Mouse (Mus musculus) retina, postnatal 7 days (tissue): Measurements from ENCODE around the gene Tnfrsf13c.

Experiments used
- DNase-seq: peaks from one replicate; pipeline ENCODE4 v3.0.0-alpha.2; 2012; ENCODE audit warnings: low read depth, low spot score

The Tnfrsf13c gene

DNA sequence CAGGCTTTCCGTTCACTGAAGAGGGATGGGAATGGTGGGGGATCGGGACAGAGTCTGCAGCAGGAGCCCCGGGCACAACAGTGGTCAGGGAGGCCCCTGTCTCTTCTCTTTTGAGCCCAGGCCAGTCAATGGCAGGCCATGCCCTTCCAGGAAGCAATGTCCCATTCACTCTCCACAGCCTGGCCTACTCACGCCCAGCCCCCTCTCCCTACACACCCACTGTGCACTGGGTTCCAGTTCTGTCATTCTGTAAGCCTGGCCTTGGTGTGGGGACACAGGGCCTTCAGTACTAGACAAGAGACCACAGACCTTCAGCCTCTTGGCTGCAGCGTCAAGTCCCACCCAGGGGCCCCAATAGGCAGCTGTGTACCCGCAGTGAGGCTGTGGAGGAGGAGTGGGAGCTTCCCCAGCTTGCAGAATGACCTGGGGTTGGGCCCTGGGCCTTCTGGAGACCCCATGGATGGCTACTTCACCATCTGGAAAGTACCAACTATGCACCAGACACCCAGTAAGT is 6.0 kb upstream of the Tnfrsf13c start:
- no peak for DNase-seq

DNA sequence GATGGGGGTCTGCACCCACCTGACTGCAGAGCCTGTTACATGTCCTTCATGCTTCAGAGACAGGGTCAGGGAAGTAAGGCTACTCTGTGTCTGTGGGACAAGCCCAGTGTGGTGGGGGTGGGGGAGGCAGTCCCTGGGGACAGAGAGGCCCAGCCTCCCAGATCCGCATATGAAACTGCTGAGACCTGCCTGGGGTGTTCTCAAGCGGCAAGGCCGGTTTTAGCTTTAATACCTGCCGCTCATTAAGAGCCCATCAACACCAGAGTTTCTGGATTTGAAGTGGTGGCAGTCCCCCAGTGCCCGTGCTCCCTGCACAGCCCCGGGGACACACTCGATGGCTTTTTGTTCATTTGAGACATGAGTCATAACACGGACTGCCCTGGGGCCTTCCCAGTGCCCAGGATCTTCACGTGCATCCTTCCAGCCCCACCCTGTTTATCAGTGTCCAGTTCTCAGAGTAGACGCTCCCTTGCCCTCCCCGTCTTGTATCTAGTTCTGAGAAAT is 5.4 kb upstream of the Tnfrsf13c start:
- no peak for DNase-seq

DNA sequence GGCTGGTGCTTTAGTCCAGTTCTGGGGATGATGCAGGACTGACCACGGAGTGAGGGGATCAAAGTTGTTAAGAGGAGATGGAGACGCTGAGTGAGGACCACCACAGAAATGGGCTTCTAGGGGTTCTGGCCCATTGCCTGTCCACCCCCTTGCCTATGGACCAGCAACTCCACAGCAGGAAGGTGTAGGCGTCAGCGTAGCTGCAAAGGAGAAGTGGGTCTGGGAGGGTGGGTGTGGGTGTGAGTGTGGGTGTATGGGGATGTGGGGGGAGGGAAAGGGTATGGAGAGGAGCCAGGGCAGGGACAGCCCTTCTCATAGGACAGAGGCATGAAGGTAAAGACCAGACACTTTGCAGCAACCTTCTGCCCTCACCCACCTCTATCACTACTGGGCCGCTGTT is 1.6 kb upstream of the Tnfrsf13c start:
- no peak for DNase-seq

DNA sequence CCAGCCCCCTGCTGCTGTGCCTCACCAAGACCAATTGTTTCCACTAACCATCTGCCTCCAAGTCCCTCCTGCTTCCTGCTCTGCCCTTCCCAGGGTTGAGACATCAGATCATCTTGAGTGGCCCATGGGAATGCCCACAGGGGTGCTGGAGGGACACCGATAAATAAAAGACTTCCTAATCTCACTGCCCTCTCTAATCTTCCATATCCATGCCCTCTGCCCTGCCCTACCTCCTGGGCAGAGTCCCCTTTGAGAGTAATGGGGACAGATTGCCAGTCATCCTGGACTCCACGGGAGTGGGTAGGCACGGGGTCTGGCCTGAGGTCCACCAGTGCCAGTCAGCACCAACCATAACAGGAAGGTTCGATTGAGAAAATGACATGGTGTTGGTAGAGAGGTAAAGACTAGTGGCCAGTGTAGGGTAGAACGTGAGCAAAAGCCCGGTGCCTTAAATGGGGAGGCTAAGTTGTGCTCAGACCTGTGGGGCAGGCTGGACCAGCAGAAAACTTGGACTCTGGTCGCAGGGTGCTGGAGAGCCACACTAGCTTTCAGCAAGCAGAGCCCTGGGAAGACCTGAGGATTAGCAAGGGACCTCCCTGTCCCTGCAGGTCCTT is 540 bp upstream of the Tnfrsf13c start:
- DNase-seq, result no peak

DNA sequence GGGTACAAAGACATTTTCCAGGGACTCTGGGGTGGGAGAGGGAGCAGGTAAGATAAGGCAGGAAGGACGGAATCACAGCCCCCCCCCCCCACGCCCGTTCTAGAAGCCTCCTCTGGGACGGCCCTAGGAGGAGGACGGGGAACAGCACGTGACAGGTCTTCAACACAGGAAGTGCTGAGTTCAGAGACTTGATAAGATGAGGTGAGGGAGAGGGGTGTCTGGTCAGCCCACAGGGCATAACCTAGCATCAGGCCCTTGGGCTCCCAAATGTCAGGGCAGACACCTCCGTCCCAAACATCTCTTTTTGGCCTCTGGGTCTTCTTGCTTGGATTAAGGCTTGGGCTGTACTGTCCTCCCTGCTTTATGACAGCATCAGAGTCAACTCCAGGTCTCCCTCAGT is 918 bp downstream of the Tnfrsf13c start:
- no peak for DNase-seq

DNA sequence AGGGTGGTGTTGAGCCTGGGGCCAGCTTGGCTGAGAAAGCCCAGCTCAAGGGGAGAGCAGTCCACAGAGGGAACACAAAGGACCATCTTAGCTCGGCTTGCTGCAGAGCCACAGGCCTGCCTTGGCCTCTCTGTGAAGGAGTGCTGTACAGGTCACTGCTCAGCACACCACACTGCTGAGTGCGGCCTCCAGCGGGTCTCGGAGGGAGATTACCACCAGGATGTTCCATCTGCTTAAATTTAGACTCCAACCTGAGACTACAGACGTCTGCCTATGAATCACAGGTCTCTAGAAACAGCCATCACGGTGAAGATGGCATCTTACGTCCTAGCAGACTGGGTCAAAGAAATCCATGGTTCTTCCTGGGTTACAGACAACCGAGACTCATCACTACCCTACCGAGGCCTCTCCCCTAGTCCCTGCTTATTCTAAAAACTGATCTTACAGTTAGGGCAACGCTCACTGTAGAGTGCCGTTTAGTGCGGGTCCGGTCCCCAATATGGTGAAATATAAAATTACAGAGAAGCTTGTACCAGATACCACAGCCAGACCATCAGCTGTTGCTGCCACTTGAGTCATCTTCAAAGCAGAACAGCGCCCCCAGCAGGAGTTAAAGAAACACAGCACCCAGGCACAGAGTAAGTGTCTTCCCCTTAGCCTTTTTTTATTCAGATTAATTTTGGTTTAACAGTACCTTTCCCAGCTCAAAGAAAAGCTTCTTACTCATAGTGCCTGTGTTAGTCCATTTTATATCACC is 2.9 kb downstream of the Tnfrsf13c start:
- DNase-seq, result no peak

DNA sequence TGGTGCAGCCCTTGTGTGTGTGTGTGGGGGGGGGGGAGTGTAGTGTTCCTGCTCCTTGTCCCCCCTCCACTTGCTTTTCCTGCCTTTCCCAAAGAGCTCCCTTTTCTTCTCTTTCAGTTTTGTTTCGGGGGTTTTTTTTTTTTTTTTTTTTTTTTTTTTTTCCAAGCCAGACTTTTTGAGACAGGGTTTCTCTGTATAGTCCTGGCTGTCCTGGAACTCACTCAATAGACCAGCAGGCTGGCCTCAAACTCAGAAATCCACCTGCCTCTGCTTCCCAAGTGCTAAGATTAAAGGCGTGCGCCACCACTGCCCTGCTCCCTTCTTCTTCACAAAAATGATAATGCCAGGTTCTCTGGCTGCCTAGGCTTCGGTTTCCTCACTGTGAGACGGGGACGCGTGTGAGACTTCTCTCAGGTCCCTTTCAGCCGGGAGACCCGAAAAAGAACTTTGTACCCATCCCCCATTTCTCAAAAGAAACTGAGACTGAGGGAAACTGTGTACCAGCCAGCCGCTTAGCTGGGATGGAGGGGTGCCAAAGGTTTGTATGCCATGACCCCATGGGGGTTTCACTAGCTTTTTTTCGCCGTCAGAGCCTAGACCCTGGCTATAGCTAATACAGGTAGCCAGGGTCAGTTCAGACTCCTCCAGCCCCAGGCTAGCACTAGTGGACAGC is 4.0 kb downstream of the Tnfrsf13c start:
- DNase-seq, result no peak

DNA sequence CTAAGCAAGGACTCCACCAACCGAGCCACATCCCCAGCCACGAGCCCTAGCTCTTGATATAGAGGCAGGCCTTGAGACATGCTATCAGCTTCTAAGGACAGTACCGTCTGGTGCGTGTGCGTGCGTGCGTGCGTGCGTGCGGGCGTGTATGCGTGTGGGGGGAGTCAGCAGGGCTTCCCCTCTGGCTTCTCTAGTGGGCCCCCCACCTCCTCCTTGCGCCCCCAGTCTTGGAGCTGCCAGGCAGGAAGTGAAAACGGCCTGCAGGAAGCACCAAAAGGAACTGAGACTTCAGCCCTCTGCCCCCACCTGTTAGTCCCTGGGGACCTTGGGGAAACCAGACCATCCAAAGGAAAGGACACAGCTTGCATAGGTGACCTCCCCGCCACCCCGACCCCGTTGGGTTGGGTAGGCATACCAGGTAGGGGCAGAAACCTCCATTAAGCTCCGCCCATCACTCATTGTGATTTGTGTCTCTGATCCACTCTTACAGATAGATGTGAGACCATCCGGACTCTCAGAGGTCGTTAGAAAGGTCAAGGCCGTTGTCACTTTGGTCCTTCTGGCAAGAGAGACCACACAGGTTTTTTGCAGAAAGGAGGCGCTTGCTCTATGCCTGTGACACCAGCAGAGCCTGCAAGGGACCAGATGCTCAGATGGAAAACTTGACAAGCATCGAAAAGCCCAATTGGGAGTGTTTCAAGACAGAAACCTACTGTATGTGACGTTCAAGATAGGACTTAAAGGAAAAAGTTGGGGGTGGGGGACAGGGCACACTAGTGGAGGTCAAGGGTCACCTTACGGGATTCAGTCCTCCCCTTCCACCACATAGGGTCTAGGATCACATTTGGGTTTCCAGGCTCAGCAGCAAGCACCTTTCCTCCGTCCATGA is 5.1 kb downstream of the Tnfrsf13c start:
- DNase-seq, result no peak

DNA sequence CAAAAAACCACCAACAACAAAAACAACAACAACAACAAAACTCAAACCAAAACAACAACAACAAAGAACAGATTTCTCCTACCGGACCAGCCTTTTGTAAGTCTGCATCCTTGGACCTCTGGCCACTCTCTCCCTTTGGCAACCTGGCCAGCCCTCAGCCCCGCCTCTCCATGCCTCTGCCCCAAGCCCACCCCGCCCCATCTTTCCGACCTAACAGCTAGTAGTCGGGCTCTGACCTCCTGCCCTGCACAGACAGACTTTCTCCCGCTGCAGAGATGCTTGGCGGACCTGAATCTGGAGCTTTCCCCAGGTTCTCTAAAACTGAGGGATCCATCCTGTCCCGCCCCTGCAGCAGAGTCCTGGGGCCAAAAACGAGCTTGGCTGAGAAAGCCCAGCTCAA is 6.2 kb downstream of the Tnfrsf13c start:
- DNase-seq, result no peak

DNA sequence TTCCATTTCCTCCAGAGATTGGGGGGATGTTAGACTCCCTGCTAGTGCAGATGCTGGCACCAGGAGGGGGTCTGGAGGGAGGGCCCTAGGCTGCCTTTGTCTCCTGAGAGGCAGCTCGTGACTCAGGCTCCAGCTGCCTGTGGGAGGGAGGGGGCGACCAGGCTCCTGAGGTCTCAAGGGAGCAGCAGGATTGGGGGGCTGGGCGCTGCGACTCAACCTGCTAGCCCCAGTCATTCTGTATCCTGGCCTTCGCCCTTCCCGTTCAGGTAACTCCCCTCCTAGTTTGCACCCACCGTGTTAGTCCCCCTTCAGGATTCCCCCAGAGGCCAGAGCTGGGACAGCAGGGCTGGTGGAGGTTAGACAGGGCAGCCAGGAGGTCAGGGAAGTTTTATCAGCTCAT is 7.1 kb downstream of the Tnfrsf13c start:
- DNase-seq, result no peak

DNA sequence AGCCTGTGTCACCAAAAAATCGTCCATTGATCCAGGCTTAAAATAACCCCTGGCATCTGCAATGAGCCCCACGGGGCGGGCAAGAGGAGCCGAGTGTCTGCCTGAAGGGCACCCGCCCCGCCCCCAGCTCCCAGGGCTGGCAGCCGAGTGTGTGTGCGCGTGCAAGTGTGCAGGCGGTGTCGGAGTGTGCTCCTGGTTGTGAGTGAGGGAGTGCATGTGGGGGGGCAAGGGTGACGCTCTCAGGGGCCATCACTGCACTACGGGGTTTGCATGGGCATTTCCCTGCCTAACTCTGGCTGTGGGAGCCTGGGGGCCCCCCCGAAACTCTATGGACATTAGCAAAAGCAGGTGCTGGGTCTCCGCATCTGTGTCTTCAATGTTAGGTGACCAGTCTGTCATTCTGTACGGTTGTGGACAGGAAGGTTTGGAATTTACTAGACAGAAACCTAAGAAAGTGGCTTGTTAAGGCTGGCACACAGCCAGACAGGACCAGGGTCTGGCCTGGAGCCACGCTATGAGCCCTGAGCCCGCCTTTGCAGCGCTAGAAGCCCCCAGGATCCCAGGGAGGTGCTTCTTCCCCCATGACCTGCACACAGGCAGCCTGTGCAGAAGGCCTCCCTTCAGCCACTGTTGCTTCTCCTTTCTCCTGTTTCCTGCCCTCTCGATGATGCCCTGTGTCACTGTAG is 7.9 kb downstream of the Tnfrsf13c start:
- DNase-seq, result no peak

DNA sequence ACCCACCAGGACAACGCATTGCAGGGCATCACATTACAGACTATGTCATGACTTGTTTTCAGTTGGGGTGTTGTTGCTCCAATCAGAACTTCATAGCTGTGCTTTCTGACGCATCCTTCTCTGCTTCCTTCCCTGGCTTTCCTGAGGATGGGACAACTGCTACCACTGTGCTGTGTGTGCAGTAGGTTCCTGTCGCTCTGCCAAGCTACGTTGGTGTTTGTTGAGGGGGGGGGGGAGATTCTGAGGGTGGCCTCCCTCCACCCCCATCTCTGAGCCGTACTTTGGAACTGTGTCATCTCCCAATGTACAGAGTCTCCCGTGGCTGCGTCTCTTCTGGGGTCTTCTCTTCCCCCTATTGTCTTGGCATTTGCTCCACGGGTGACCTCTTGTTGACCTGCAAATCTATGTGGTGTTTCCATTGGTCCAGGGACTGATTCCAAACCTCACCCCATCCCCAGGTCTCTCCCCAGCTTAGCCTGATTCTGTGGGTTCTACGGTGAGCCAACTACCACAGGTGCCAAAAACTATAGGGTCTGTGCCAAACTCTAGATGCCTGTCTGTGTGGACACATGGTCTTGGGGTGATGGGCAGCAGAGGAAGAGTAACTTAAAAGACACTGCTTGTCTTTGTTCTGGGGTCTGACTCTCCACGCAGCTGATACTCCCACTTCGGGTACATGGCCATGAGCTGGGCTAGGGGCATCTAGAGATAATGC is 8.7 kb downstream of the Tnfrsf13c start:
- no peak for DNase-seq

DNA sequence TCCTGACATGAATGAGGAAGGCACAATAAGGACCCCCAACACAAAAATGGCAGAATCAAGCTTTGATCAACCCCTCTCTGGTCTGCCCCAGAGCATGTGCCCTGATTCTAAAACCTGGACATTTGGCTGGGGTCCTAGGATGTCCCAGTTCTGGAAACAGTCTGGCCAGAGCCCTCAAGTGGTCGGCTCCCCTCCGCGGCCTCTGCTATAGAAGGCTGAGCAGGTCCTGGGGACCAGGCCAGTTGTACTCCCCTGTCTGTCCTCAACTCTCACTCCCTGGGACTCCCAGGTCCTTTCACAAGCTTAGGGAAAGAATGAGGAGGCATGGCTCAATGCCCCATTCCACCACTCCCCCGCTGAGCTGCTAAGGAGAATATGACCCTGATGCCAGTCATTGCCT is 10.9 kb downstream of the Tnfrsf13c start:
- DNase-seq, result no peak

DNA sequence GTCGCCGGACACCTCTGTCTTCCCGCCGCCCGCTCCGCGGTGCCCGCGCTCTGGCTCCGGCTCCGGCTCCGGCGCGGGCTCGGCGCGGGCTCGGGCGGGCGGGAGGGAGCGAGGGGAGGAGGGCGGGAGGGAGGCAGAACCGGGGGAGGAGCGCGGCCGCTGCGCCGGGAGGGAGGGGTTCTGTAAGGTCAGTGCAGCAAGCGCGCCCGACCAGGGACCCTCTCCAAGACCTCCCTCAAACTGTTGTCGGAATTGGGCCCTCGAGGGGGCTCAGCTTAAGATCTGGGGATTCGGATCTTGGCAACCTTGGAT is 11.5 kb downstream of the Tnfrsf13c start, which contains the start of gene Shisa8:
TSS of gene Shisa8 (minus strand) at position 64 of the 312 bp plus-strand sequence.
- DNase-seq, result no peak

DNA sequence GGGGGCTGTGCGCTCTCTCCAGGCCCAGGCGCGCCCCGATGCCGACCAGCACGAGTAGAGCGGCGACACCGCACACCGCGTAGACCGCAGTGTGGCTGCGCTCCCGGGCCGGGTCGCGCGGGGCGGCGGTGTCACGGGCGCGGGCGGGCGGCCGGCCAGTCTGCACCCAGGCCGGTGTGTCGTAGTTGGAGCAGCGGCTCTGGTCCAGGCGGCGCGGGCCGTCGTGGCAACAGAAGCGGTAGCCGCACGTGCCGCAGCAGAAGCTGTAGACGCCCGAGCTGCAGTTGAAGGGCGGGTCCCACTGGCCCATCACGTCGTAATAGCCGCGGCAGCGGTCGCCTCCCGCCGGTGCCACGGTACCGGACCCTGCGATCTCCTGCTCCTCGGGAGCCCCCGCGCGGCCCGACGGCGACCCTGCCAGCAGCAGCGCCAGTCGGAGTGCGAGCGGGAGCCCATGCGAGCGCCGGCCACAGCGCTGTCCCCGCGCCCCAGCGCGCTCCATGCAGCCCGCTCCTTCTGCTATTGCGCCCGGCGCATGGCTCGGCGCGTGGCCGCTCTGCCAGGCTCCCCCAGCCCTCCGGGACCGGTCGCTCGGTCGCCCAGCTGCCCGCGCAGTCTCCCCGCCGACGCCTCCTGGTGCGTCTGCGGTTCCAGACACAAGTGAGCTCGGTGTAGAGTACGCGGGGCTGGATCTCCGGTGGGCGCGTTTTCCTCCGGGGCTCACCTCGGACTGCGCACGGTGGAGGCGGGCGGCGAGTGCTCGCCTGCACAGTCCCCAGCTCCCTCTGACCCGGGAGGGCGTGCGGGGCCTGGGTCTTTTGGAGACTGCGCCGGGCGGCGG is 12.0 kb downstream of the Tnfrsf13c start:
- DNase-seq, result no peak

DNA sequence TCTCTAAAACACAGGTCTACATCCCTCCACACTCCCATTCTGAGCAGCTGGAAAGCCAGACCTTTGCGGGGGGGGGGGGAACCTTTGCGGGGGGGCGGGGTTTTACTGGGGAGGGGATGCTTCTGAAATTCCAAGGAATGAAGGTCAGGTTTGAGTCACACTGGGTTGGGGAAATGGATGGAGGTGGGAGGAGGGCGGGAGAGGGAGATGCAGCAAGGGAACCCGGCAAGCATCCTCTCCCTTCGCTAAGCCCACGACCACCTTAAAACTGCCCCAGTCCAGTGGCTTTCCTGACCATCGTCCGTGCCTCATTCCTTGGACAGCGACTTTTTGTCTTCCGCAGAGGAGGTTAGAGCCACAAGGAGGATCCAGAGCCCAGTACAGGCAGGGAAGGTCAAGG is 12.9 kb downstream of the Tnfrsf13c start:
- DNase-seq, result no peak

DNA sequence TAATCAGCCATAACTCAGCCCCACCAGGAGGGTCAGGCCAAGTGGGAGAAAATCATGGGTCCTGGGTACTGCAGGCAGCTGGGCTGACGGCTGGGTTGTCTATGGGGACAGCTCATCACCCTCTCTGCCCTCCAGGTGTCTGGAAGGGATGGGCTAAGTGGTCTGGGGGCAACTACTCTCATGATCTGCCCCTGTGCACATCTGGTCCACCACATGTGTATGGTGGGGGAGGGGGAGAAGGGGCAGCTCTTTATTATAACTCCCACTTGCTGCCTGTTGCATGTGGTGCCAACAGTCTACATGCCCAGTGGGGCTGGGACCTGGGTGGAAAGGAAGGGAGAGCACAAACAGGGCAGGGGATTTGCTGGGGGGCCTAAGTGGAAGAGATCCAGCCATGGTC is 13.4 kb downstream of the Tnfrsf13c start:
- no peak for DNase-seq

DNA sequence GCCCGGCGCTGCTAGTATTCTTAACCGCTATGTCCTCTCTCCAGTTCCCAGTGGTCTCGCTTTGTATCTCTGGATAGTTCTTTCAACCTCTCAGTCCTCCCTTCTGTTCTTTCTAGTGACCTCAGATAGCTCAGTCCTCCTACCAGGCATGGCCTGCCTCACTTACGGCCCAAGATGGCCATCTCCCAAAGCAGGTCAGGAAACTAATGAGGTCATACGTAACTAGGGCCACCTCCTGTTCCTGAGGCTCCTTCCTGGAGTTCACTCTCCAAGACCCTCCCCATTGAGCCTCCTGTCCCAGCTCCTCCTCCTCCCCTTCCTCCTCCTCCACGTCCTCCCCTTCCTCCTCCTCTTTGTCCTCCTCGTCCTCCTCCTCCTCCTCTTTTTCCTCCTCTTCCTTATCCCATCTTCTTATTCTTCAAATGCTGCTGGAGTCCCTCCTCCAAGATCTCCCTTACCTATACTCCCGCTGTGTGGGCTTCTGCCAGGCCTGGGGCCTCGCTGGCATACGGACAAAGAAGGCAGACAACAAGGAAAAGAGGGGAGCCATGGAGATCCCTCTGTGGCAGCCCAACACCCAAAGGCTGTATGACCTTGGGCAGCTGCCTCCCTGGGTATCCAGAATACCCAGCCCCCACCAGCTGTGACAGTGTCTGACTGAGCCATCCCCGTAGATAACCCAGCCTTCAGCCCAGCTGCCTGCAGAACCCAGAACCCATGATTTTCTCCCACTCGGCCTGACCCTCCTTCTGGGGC is 14.7 kb downstream of the Tnfrsf13c start:
- no peak for DNase-seq

DNA sequence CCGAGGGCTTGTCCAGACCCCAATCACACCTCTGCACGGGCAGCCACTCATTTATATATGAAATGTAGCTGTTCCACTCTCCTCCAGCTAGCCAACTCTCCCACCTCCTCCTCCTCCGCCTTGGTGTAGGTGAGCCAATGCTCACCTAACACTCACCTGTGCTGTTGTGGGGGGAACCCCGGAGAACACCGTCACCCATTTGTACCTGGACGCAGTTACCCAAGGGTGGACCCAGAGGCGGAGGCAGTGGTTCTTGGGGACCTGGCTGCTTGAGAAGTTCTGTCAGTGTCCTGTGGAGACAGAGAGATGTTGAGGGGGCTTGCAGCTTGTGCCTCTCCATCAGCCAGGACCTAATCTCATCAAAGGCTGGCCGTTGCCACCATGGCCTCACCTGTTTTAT is 15.9 kb downstream of the Tnfrsf13c start:
- no peak for DNase-seq
